Comparison of ENCODE assay signal across 8 mouse cellular contexts in genomic region chrX:38514556-38514955, GRCm38 (mm10). TPM values are rescaled to one million over a fixed set of nuclear protein-coding genes. Genes with fewer than 3 reads are reported as not detected.
DNase-seq lines count a peak whose midpoint lies in the region; ATAC-seq and TF ChIP-seq lines count a peak whose summit lies in the region.

No protein-coding gene starts in this region.

- H3K9ac ChIP-seq in forebrain, embryonic 11.5 days (ENCODE audit: low read length): no peak overlapping the region
- H3K9ac ChIP-seq in forebrain, embryonic 13.5 days: no peak overlapping the region
- no peak overlapping the region for H3K9ac ChIP-seq in liver, embryonic 12.5 days
- H3K9ac ChIP-seq in limb, embryonic 14.5 days (ENCODE audit: low read depth, low read length, severe bottlenecking): no peak overlapping the region

- H3K27ac ChIP-seq in forebrain, embryonic 11.5 days (ENCODE audit: low read depth, low read length): no peak overlapping the region
- no peak overlapping the region for H3K27ac ChIP-seq in forebrain, embryonic 13.5 days
- no peak overlapping the region for H3K27ac ChIP-seq in liver, embryonic 12.5 days
- no peak overlapping the region for H3K27ac ChIP-seq in limb, embryonic 14.5 days (replicated peaks; ENCODE audit: low read depth, low read length)

- no peaks in the 10 kb centered on the region for H3K9me3 ChIP-seq in forebrain, embryonic 11.5 days (ENCODE audit: control insufficient read depth, low read length)
- no peaks in the 10 kb centered on the region for H3K9me3 ChIP-seq in forebrain, embryonic 13.5 days (replicated peaks)
- no peaks in the 10 kb centered on the region for H3K9me3 ChIP-seq in liver, embryonic 12.5 days (replicated peaks)
- no peaks in the 10 kb centered on the region for H3K9me3 ChIP-seq in limb, embryonic 14.5 days (ENCODE audit: control insufficient read depth, low read length)

- no peak for ATAC-seq in forebrain, embryonic 11.5 days (replicated peaks; ENCODE audit: low FRiP score)
- no peak for ATAC-seq in forebrain, embryonic 13.5 days
- no peak for ATAC-seq in liver, embryonic 12.5 days
- no peak for ATAC-seq in limb, embryonic 14.5 days (ENCODE audit: low FRiP score, low read depth)

- no peak overlapping the region for H3K4me2 ChIP-seq in forebrain, embryonic 11.5 days (ENCODE audit: low read depth, low read length, severe bottlenecking)
- H3K4me2 ChIP-seq in forebrain, embryonic 13.5 days: no peak overlapping the region
- no peak overlapping the region for H3K4me2 ChIP-seq in liver, embryonic 12.5 days
- no peak overlapping the region for H3K4me2 ChIP-seq in limb, embryonic 14.5 days (replicated peaks; ENCODE audit: low read depth, low read length, severe bottlenecking)

- no peak overlapping the region for H3K4me3 ChIP-seq in forebrain, embryonic 11.5 days (ENCODE audit: low read depth, low read length)
- no peak overlapping the region for H3K4me3 ChIP-seq in forebrain, embryonic 13.5 days
- H3K4me3 ChIP-seq in liver, embryonic 12.5 days: no peak overlapping the region
- no peak overlapping the region for H3K4me3 ChIP-seq in limb, embryonic 14.5 days (replicated peaks; ENCODE audit: low read length)

- no peaks in the 10 kb centered on the region for H3K36me3 ChIP-seq in forebrain, embryonic 11.5 days (ENCODE audit: control insufficient read depth, insufficient read depth, low read length)
- no peaks in the 10 kb centered on the region for H3K36me3 ChIP-seq in forebrain, embryonic 13.5 days (ENCODE audit: poor library complexity, severe bottlenecking)
- H3K36me3 ChIP-seq in liver, embryonic 12.5 days: no peaks in the 10 kb centered on the region
- H3K36me3 ChIP-seq in limb, embryonic 14.5 days (ENCODE audit: control insufficient read depth, insufficient read depth, low read length): no peaks in the 10 kb centered on the region
- H3K36me3 ChIP-seq in splenic B cell, adult 2 months (ENCODE audit: control insufficient read depth, insufficient read depth, low read length, poor library complexity, severe bottlenecking): no peaks in the 10 kb centered on the region

- H3K4me1 ChIP-seq in forebrain, embryonic 11.5 days (replicated peaks; ENCODE audit: control insufficient read depth, insufficient read depth, low read length): no peaks in the 10 kb centered on the region
- no peaks in the 10 kb centered on the region for H3K4me1 ChIP-seq in forebrain, embryonic 13.5 days
- H3K4me1 ChIP-seq in liver, embryonic 12.5 days: no peaks in the 10 kb centered on the region
- no peaks in the 10 kb centered on the region for H3K4me1 ChIP-seq in limb, embryonic 14.5 days (ENCODE audit: control insufficient read depth, insufficient read depth, low read length)

- no peak for TF ChIP-seq POLR2A in limb, embryonic 14.5 days (IDR thresholded peaks at IDR 0.05; ENCODE audit: borderline replicate concordance, extremely low read depth, insufficient read depth, insufficient read length)

- WGBS in forebrain, embryonic 11.5 days: 3% methylated on average over 7 of the region's 7 CpGs
- WGBS in forebrain, embryonic 13.5 days: 3% methylated on average over 7 of the region's 7 CpGs
- WGBS in liver, embryonic 12.5 days (ENCODE audit: insufficient replicate concordance): under 1% methylated on average over 7 of the region's 7 CpGs
- 2% methylated on average over 7 of the region's 7 CpGs for WGBS in limb, embryonic 14.5 days

- H3K27me3 ChIP-seq in forebrain, embryonic 11.5 days (ENCODE audit: control insufficient read depth, insufficient read depth, low read length): no peaks in the 10 kb centered on the region
- H3K27me3 ChIP-seq in forebrain, embryonic 13.5 days: no peaks in the 10 kb centered on the region
- no peaks in the 10 kb centered on the region for H3K27me3 ChIP-seq in liver, embryonic 12.5 days (replicated peaks)
- H3K27me3 ChIP-seq in limb, embryonic 14.5 days (ENCODE audit: control insufficient read depth, insufficient read depth, low read length): no peaks in the 10 kb centered on the region
- H3K27me3 ChIP-seq in splenic B cell, adult 2 months (ENCODE audit: control insufficient read depth, insufficient read depth, low read length, poor library complexity, severe bottlenecking): no peaks in the 10 kb centered on the region

- DNase-seq in forebrain, embryonic 11.5 days (ENCODE audit: low spot score): peak; percentile 64
- DNase-seq in liver: peak; percentile 55
- DNase-seq in adrenal gland, adult 2 months: peak; percentile 14
- peak; percentile 40 for DNase-seq in embryo, embryonic 11.5 days (ENCODE audit: low read depth, low spot score)
- DNase-seq in limb, embryonic 14.5 days (ENCODE audit: low spot score): peak; percentile 54
- peak; percentile 56 for DNase-seq in splenic B cell, adult 2 months (ENCODE audit: low read depth, low spot score)

RNA-seq across cellular contexts. Expression of gene Lamp2, which starts 58.3 kb away (rescaled TPM):
- polyA plus RNA-seq in forebrain, embryonic 11.5 days (2014; fragmentation: Nextera tagmentation; extraction: Ambion mirVana): 76.1 and 83.0 TPM in 2 replicates
- 48.0 and 49.6 TPM in 2 replicates for polyA plus RNA-seq in forebrain, embryonic 13.5 days (2015; fragmentation: Nextera tagmentation; extraction: Ambion mirVana)
- polyA plus RNA-seq in liver, embryonic 12.5 days (2016; fragmentation: Nextera tagmentation; extraction: Ambion mirVana): 46.5 and 48.6 TPM in 2 replicates
- total RNA-seq in adrenal gland, adult 2 months (2021): 100 to 1,000 TPM; 264 to 266 TPM
- 22.5 and 32.0 TPM in 2 replicates for polyA plus RNA-seq in adrenal gland, adult 2 months (2012; rRNA removed)
- 108 and 114 TPM in 2 replicates for polyA plus RNA-seq in limb, embryonic 14.5 days (2012; rRNA removed)
- 169 and 172 TPM in 2 replicates for polyA plus RNA-seq in limb, embryonic 14.5 days (2014; fragmentation: Nextera tagmentation; extraction: Ambion mirVana)

Comparison
In these comparisons a context has a peak if more than half of its experiments do, and no peak if none do; other contexts are left out.
1. DNase-seq: peak in every context shown above with its lines; median percentile 64 in forebrain, embryonic 11.5 days; 56 in splenic B cell, adult 2 months; 55 in liver; 54 in limb, embryonic 14.5 days; 40 in embryo, embryonic 11.5 days; 14 in adrenal gland, adult 2 months.